Mouse (Mus musculus) kidney, adult 9 months (tissue): ENCODE measurements around the gene 1700003F12Rik.

Experiments used
- DNase-seq: peaks from one replicate; pipeline ENCODE4 v3.0.0; 2022

1700003F12Rik gene

GRCm38 (mm10) chr2:154580586-154580985, 33.7 kb downstream of the 1700003F12Rik start:
- no peak for DNase-seq

DNA sequence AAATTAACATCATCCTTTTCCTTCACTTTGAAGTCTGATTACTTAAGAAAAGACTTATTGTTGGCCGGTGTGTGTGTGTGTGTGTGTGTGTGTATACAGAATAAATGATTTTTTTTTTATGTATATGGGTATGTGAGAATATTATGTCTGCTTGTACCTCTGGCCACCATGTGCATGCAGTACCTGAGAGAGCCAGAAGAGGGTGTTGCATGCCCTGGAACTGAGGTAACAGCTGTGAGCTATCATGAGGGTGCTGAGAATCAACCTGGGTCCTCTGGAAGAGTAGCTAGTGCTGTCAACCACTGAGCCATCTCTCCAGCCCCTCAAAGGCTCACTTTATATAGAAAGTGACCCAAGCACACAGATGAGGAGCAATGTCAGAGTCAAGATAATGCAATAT, 34.5 kb downstream of the 1700003F12Rik start:
- DNase-seq, result no peak

- DNase-seq, result no peak
Measured at GRCm38 (mm10) chr2:154583906-154584872, 37.3 kb downstream of the 1700003F12Rik start.

- no peak for DNase-seq
Measured at GRCm38 (mm10) chr2:154584931-154585601, 38.2 kb downstream of the 1700003F12Rik start.

DNA sequence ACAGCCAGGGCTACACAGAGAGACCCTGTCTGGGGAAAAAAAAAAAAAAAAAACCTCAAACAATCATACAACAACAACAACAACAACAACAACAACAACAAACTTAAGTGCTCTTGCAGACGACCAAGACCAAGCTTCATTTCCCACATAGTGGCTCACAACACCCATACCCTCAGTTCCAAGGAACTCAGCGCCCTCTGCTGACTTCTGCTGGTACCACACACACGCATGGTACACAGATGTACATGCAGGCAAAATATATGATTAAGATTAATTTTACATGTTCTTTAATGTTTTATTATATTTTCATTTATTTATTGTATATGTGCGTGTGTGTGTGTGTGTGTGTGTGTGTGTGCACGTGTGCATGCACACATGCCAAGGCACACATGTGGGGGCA, 39.5 kb downstream of the 1700003F12Rik start:
- DNase-seq, result peak; percentile 42

GRCm38 (mm10) chr2:154589051-154589450, 42.2 kb downstream of the 1700003F12Rik start:
- no peak for DNase-seq

DNA sequence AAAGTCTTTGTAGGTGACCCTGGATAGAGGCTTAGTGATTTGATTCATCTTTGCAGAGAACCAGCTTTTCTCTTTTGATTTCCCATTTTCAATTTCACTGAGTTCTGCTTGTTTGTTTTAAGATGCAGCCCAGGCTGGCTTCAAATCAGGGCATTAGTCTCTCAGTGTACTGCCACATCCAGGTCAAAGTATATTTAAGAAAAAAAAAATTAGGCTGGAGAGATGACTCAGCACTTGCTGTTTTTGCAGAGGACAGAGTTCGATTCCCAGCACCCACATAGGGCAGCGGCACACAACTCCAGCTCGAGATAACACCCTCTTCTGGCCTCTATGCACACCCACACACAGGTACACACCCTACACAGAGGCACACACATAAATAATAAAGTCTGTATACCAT, 44.4 kb downstream of the 1700003F12Rik start:
- DNase-seq, result no peak

- DNase-seq, result peak; percentile 58
Measured at GRCm38 (mm10) chr2:154593025-154593424, 46.1 kb downstream of the 1700003F12Rik start.

DNA sequence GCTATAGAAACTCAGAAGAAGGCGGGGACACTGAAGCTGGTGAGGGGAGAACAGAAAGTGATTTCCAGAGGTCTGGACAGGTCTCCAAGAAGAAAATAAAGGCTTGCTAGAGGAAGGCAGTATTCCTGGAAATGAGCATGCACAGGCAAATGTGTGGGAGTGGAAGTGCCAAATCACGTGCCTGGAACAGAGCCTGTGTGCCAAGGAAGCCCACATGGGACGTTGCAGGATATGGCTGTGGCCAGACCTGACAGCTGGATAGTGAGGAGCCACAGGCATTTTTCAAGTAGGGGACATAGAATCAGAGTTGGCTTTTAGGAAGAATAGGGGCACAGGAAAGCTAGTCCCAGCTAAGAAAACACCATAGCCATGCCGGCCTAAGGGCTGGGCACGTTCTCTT, 48.9 kb downstream of the 1700003F12Rik start:
- no peak for DNase-seq

DNA sequence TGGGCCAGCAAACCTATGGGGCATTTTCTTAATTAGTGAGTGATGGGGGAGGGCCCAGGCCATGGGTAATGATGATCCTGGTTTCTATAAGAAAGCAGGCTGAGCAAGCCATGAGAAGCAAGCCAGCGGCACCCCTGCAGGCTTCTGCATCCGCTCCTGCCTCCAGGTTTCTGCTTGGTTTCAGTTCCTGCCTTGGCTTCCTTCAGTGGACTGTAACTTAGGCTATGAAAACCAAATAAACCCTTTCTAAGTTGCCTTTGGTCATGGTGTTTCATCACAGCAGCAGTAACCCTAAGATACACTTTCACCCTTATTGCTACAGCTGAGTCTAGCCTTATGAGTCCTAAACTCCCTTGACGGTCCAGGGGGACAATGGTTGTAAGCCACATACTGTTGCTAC, 50.5 kb downstream of the 1700003F12Rik start:
- DNase-seq, result no peak
